Mouse (Mus musculus) neural tube, embryonic 11.5 days (tissue): ENCODE measurements at regions not wholly inside any gene's neighbourhood (a gene's known extent, or its start where the extent isn't known, plus 50 kb on each side); places are given as distances from the start of the nearest gene placed in this dataset.

Experiments
- ATAC-seq: fragments of 200-750 bp; cut with Nextera tagmentation; 2 replicates; pipeline ENCODE4 v1.8.0; 2017; ENCODE audit warnings: moderate number of reproducible peaks, mild to moderate bottlenecking, moderate TSS enrichment, moderate library complexity; ENCODE audit not compliant: insufficient read depth, low FRiP score, low TSS enrichment
- DNase-seq: peaks from one replicate; pipeline ENCODE4 v3.0.0-alpha.2; 2015; ENCODE audit warnings: low spot score
- H3K27ac ChIP-seq: fragments of 300-500 bp; sonication (generic); 2 replicates; pipeline ENCODE4 v1.5.1; 2014; ENCODE audit warnings: low read depth, mild to moderate bottlenecking, low read length
- H3K27me3 ChIP-seq: fragments of 300-500 bp; sonication (generic); 2 replicates; pipeline ENCODE4 v1.6.1; 2014; ENCODE audit warnings: mild to moderate bottlenecking, low read length, mixed read lengths; ENCODE audit not compliant: control insufficient read depth, insufficient read depth
- H3K36me3 ChIP-seq: fragments of 300-500 bp; sonication (generic); 2 replicates; pipeline ENCODE4 v1.6.1; 2014; ENCODE audit warnings: mild to moderate bottlenecking, low read length, moderate library complexity, mixed read lengths; ENCODE audit not compliant: control insufficient read depth, insufficient read depth
- H3K4me1 ChIP-seq: fragments of 300-500 bp; sonication (generic); 2 replicates; pipeline ENCODE4 v1.6.1; 2014; ENCODE audit warnings: low read length, mixed read lengths; ENCODE audit not compliant: control insufficient read depth, insufficient read depth
- H3K4me2 ChIP-seq: fragments of 300-500 bp; sonication (generic); 2 replicates; pipeline ENCODE4 v1.6.1; 2014; ENCODE audit warnings: low read depth, mild to moderate bottlenecking, moderate library complexity
- H3K4me3 ChIP-seq: fragments of 300-500 bp; sonication (generic); 2 replicates; pipeline ENCODE4 v1.5.1; 2014; ENCODE audit warnings: low read depth, low read length
- H3K9ac ChIP-seq: fragments of 300-500 bp; sonication (generic); 2 replicates; pipeline ENCODE4 v1.6.1; 2014; ENCODE audit warnings: mild to moderate bottlenecking, low read length
- H3K9me3 ChIP-seq: fragments of 300-500 bp; sonication (generic); 2 replicates; pipeline ENCODE4 v1.6.1; 2016; ENCODE audit warnings: low read length; ENCODE audit not compliant: control insufficient read depth
- WGBS: fragments of 180-500 bp; shearing (Covaris S2); extraction: QIAGEN DNeasy Blood & Tissue Kit; methylation state at CpG from one replicate; pipeline ENCODE4 v1.1.7; 2014; 5-methylcytosine and 5-hydroxymethylcytosine counted together

DNA sequence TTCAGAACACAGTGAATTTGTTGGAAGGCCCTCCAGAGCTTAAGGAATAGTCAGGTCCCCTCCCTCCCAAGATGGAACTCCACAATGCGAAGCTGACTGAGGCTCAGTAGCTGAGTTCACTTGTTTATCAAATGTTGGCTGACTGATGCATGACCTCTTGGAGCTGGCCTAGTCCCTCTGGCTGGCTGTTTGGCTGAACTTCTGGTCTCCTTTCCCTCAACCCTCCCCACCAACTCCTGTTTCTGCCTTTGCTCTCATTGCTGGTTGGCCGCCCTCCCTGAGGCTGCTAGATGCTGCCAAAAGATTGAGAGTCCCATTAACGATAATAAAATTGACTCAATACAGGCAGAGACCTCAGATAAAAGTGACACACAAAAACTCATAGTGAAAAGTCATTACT lies 586.5 kb upstream of the Intu start:
- no peak overlapping the region for H3K27ac ChIP-seq
- DNase-seq = no peak
- ATAC-seq = no peak
- no peaks in the 10 kb centered on the region for H3K27me3 ChIP-seq
- no peak overlapping the region for H3K9ac ChIP-seq
- H3K4me2 ChIP-seq = no peak overlapping the region
- H3K4me3 ChIP-seq = no peak overlapping the region
- WGBS = 96% methylated on average over 3 of the region's 3 CpGs
- no peaks in the 10 kb centered on the region for H3K4me1 ChIP-seq
- H3K36me3 ChIP-seq = no peaks in the 10 kb centered on the region
- H3K9me3 ChIP-seq = no peaks in the 10 kb centered on the region

GRCm38 (mm10) chr3:39952103-39952502 lies 579.0 kb upstream of the Intu start:
- H3K27me3 ChIP-seq = no peaks in the 10 kb centered on the region
- no peaks in the 10 kb centered on the region for H3K36me3 ChIP-seq
- H3K9ac ChIP-seq = no peak overlapping the region
- H3K27ac ChIP-seq = no peak overlapping the region
- no peaks in the 10 kb centered on the region for H3K4me1 ChIP-seq
- 80% methylated on average over 2 of the region's 2 CpGs for WGBS
- DNase-seq = no peak
- no peaks in the 10 kb centered on the region for H3K9me3 ChIP-seq
- no peak overlapping the region for H3K4me3 ChIP-seq
- no peak overlapping the region for H3K4me2 ChIP-seq
- ATAC-seq = no peak

DNA sequence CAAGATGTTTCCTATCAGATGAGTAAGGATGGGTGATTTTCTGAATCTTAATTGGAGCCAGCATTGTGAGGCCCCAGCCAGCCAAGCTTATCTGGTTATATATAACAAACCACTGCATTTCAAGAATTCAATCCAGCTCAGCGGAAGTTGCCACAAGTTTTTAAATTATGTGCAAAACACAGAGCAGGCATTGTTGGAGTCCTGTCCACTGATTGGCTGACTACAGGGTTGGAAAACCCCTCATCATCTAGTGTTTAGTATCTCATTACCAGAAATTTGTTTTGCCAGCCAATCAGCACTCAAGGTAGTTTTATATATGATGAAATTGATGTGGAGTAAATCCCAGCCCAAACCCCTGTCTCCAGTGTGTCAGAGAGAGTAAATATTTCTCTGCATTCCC lies 578.5 kb upstream of the Intu start:
- Histone ChIP-seq H3K4me2 (no peak overlapping the region), H3K4me3 (no peak overlapping the region), H3K36me3 (no peaks in the 10 kb centered on the region), H3K9me3 (no peaks in the 10 kb centered on the region), H3K27ac (no peak overlapping the region), H3K9ac (no peak overlapping the region), H3K27me3 (no peaks in the 10 kb centered on the region), H3K4me1 (no peaks in the 10 kb centered on the region)
- no peak for DNase-seq
- WGBS = 89% methylated on average over 1 of the region's 1 CpGs
- no peak for ATAC-seq

DNA sequence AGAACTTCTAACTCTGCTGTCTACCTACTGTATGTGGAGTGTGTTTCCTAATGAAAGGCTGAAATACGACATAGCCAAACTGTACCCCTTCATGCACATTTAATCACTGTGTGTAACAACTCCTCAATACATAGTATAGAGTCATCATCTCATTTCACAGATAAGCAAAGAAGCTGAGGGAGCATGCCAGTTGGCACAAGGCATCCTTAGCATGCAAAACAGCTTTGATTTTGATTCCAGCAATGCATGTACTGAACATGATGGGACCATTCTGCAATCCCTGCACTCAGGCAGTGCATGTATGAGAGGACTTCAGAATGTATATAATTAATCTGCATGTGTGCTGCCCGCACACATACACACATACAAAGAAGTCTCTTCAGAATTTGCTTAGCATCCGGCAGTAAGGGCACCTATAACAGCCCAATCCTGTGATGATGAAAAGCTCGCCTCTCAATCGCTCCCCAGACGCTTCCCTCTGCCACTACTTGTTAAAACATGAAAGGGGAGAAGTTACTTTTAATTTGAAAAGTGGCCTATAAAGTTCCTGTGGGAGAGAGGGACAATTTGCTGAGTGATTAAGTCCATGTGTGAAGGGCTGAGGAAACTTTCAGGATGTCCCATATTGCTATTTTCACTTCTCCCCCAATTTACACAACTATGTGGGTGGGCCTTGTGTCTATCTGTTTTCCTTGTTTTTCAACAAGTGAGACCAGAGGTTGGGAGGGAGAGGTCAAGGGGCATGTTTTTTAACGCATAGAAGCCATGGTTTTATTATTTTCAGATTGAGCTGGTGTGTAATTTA lies 569.0 kb upstream of the Intu start:
- no peak overlapping the region for H3K9ac ChIP-seq
- H3K27ac ChIP-seq = no peak overlapping the region
- no peaks in the 10 kb centered on the region for H3K9me3 ChIP-seq
- no peaks in the 10 kb centered on the region for H3K4me1 ChIP-seq
- H3K27me3 ChIP-seq = no peaks in the 10 kb centered on the region
- H3K4me2 ChIP-seq = no peak overlapping the region
- H3K36me3 ChIP-seq = no peaks in the 10 kb centered on the region
- DNase-seq (no peak), ATAC-seq (no peak)
- H3K4me3 ChIP-seq = no peak overlapping the region
- 41% methylated on average over 7 of the region's 7 CpGs for WGBS

GRCm38 (mm10) chr3:39965431-39965830 lies 565.7 kb upstream of the Intu start:
- Histone ChIP-seq H3K4me1 (no peaks in the 10 kb centered on the region), H3K4me3 (no peak overlapping the region), H3K9me3 (no peaks in the 10 kb centered on the region), H3K9ac (no peak overlapping the region), H3K4me2 (no peak overlapping the region), H3K27me3 (no peaks in the 10 kb centered on the region), H3K36me3 (no peaks in the 10 kb centered on the region), H3K27ac (no peak overlapping the region)
- DNase-seq = no peak
- ATAC-seq = no peak
- 92% methylated on average over 2 of the region's 2 CpGs for WGBS

DNA sequence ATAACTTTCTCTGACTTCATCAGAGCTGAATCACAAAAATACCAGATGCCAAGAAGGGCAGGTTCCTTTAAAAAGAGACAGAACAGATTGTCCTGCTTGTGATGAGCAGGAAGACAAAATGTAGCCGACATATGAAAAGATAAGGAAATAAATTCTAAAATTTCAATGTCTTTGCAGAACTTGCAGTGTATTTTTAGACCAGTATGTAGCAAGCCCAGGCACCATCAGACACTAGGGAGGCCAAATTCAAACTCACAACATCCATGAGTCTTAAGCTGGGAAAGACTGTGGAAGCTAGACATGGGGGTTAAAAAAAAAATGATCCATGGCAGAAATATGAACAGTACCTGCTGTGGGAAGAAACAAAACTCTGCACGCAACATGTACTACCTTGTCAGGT lies 564.7 kb upstream of the Intu start:
- no peaks in the 10 kb centered on the region for H3K36me3 ChIP-seq
- WGBS = 98% methylated on average over 2 of the region's 2 CpGs
- no peak overlapping the region for H3K4me3 ChIP-seq
- H3K27me3 ChIP-seq = no peaks in the 10 kb centered on the region
- H3K27ac ChIP-seq = no peak overlapping the region
- no peaks in the 10 kb centered on the region for H3K4me1 ChIP-seq
- ATAC-seq (no peak), DNase-seq (no peak)
- H3K4me2 ChIP-seq = no peak overlapping the region
- no peaks in the 10 kb centered on the region for H3K9me3 ChIP-seq
- H3K9ac ChIP-seq = no peak overlapping the region

DNA sequence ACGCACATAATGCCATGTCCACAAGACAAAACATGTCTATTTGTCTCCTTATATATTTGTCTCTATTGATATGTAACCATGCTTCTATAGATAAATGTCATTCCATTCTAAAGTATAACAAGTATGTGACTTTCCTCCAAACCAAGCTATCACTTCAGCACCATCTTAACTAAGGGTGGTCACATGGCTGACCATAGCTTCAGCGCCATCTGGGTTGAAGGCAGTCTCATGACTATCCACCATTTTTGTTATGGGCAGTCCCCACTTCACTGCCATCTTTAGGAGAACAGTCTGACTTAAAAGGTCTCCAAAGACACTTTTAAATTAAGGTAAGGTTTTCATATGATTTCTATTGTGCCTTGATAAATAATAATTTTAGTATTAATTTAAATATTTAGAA lies 554.1 kb upstream of the Intu start:
- H3K9ac ChIP-seq = no peak overlapping the region
- no peaks in the 10 kb centered on the region for H3K4me1 ChIP-seq
- H3K4me2 ChIP-seq = no peak overlapping the region
- no peak overlapping the region for H3K4me3 ChIP-seq
- H3K27me3 ChIP-seq = no peaks in the 10 kb centered on the region
- H3K27ac ChIP-seq = no peak overlapping the region
- no peaks in the 10 kb centered on the region for H3K36me3 ChIP-seq
- 95% methylated on average over 2 of the region's 2 CpGs for WGBS
- ATAC-seq (no peak), DNase-seq (no peak)
- H3K9me3 ChIP-seq = no peaks in the 10 kb centered on the region

DNA sequence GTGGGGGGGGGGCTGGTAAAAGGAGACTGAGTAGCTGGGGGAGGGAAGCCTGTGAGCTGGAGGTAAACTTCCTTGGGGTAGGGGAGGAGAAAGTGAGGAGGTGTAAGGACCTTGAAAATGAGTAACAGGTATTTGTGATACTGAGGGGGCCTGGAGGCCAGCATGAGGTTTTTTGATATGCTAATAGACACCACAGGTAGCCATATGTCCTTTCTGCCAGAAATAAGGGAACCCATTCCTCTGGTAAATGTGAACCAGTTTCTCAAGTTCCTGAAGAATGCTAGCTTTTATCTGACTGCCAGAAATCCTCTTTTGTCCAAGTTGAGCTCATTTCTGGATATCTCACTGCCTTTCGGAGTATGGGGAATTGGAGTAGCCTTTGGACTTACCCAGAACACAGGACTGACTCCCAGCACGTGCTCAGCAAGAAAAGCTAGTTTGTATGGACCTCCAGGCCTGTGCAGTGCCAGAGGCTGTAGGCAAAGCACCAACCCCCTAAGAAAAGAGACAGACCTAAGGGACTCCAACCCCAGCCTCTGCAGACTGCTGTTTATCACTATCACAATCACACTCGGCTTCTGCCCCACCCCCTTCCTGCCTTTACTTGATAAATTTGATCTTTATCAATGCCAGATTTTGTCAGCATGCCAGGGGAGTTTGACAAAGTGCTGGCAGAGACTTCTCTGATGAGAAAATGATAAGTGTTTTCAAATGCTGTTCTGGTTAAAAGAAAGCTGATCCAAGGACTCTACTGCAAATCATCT lies 552.0 kb upstream of the Intu start:
- H3K4me1 ChIP-seq = no peaks in the 10 kb centered on the region
- no peaks in the 10 kb centered on the region for H3K36me3 ChIP-seq
- H3K4me2 ChIP-seq = no peak overlapping the region
- H3K27ac ChIP-seq = no peak overlapping the region
- H3K9me3 ChIP-seq = no peaks in the 10 kb centered on the region
- WGBS = 22% methylated on average over 3 of the region's 3 CpGs
- no peak overlapping the region for H3K4me3 ChIP-seq
- no peak overlapping the region for H3K9ac ChIP-seq
- H3K27me3 ChIP-seq = no peaks in the 10 kb centered on the region
- DNase-seq (no peak), ATAC-seq (no peak)

DNA sequence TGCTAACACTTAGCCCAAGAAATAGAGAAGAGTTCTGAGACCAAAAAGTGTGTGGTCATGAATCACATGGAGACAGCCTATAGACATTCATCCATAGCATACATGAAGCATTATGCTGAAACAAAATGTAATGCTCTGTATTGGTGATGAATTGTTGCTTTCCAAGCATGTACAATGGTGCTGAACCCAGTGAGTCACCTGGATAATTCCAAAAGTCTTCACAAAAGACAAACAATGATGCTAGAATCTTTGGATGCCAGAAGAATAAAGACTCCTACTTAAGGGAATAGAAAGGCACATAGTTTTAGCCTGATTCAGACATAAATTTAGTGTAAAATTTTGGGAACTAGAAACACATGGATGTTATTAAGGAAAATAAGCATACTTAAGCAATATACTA lies 548.4 kb upstream of the Intu start:
- ATAC-seq = no peak
- H3K9me3 ChIP-seq = no peaks in the 10 kb centered on the region
- no peaks in the 10 kb centered on the region for H3K36me3 ChIP-seq

More for the DNA sequence above, 548.4 kb upstream of the Intu start:
- Histone ChIP-seq H3K4me2 (no peak overlapping the region), H3K9ac (no peak overlapping the region), H3K27ac (no peak overlapping the region), H3K4me3 (no peak overlapping the region), H3K4me1 (no peaks in the 10 kb centered on the region), H3K27me3 (no peaks in the 10 kb centered on the region)
- no peak for DNase-seq
